Mouse (Mus musculus): ENCODE data around the gene Fkbp7. TPM values are rescaled to one million over a fixed set of nuclear protein-coding genes. Genes with fewer than 3 reads are reported as not detected.
A peak's percentile ranks its signal among the peaks of the same experiment; 100 is the strongest.
"Not testable (repeated sequence)": the region's sequence is repeated elsewhere in the genome, so short reads cannot be mapped to it uniquely, and the experiment has no call there.

Gene Fkbp7
- polyA plus RNA-seq, 1 experiment from 2014 or later: 25.5 TPM

GRCm38 (mm10) chr2:76658551-76658950 lies 14.4 kb downstream of the Fkbp7 start:
- H3K27ac ChIP-seq (replicated peaks): no peak overlapping the region
- H3K4me1 ChIP-seq (replicated peaks): no peaks in the 10 kb centered on the region
- ATAC-seq (ENCODE audit: low read depth): no peak
- no peak overlapping the region for H3K9ac ChIP-seq
- 81% methylated on average over 13 of the region's 13 CpGs for WGBS
- H3K4me3 ChIP-seq: no peak overlapping the region
- H3K9me3 ChIP-seq: no peaks in the 10 kb centered on the region
- peaks cover 16% of the 10 kb centered on the region for H3K36me3 ChIP-seq
- H3K4me2 ChIP-seq: no peak overlapping the region
- no peaks in the 10 kb centered on the region for H3K27me3 ChIP-seq

GRCm38 (mm10) chr2:76655982-76656381 lies 16.9 kb downstream of the Fkbp7 start:
- Histone ChIP-seq H3K4me2 (no peak overlapping the region), H3K9ac (no peak overlapping the region), H3K36me3 (no peaks in the 10 kb centered on the region), H3K27ac (replicated peaks) (no peak overlapping the region), H3K4me1 (replicated peaks) (no peaks in the 10 kb centered on the region), H3K27me3 (no peaks in the 10 kb centered on the region), H3K4me3 (no peak overlapping the region), H3K9me3 (no peaks in the 10 kb centered on the region)
- no peak for ATAC-seq (ENCODE audit: low read depth)
- 11% methylated on average over 1 of the region's 1 CpGs for WGBS

- ATAC-seq (ENCODE audit: low read depth): no peak
- H3K4me1 ChIP-seq (replicated peaks): no peaks in the 10 kb centered on the region
- no peaks in the 10 kb centered on the region for H3K9me3 ChIP-seq
- no peak overlapping the region for H3K4me3 ChIP-seq
- H3K36me3 ChIP-seq: no peaks in the 10 kb centered on the region
- no peak overlapping the region for H3K9ac ChIP-seq
- no peak overlapping the region for H3K4me2 ChIP-seq
- 75% methylated on average over 3 of the region's 3 CpGs for WGBS
- no peak overlapping the region for H3K27ac ChIP-seq (replicated peaks)
- H3K27me3 ChIP-seq: no peaks in the 10 kb centered on the region
Measured at GRCm38 (mm10) chr2:76655444-76655843, 17.5 kb downstream of the Fkbp7 start.

GRCm38 (mm10) chr2:76654646-76655045 lies 18.3 kb downstream of the Fkbp7 start:
- Histone ChIP-seq H3K27ac (replicated peaks) (no peak overlapping the region), H3K4me2 (no peak overlapping the region), H3K4me3 (no peak overlapping the region), H3K27me3 (no peaks in the 10 kb centered on the region), H3K36me3 (no peaks in the 10 kb centered on the region), H3K9me3 (no peaks in the 10 kb centered on the region), H3K9ac (no peak overlapping the region), H3K4me1 (replicated peaks) (no peaks in the 10 kb centered on the region)
- WGBS: 86% methylated on average over 5 of the region's 5 CpGs
- ATAC-seq (ENCODE audit: low read depth): no peak

- peaks cover 6% of the 10 kb centered on the region; the same call in 1 of the 2 replicates for H3K4me1 ChIP-seq (replicated peaks)
- no peak overlapping the region for H3K9ac ChIP-seq
- H3K4me3 ChIP-seq: no peak overlapping the region
- no peak for ATAC-seq (ENCODE audit: low read depth)
- no peak overlapping the region for H3K4me2 ChIP-seq
- H3K36me3 ChIP-seq: no peaks in the 10 kb centered on the region
- no peaks in the 10 kb centered on the region for H3K9me3 ChIP-seq
- no peaks in the 10 kb centered on the region for H3K27me3 ChIP-seq
- WGBS: 97% methylated on average over 4 of the region's 4 CpGs
- no peak overlapping the region for H3K27ac ChIP-seq (replicated peaks)
Measured at GRCm38 (mm10) chr2:76653070-76653469, 19.8 kb downstream of the Fkbp7 start.

GRCm38 (mm10) chr2:76648666-76649141 lies 24.2 kb downstream of the Fkbp7 start:
- H3K4me3 ChIP-seq: peak overlapping the region; percentile 82
- peaks cover 25% of the 10 kb centered on the region for H3K4me1 ChIP-seq (replicated peaks)
- no peaks in the 10 kb centered on the region for H3K9me3 ChIP-seq
- ATAC-seq (ENCODE audit: low read depth): peak; percentile 48
- H3K27ac ChIP-seq (replicated peaks): peak overlapping the region; percentile 94
- peaks cover 6% of the 10 kb centered on the region for H3K36me3 ChIP-seq
- H3K9ac ChIP-seq: peak overlapping the region; percentile 71
- H3K27me3 ChIP-seq: no peaks in the 10 kb centered on the region
- peak overlapping the region; percentile 75 for H3K4me2 ChIP-seq
- WGBS: 34% methylated on average over 13 of the region's 13 CpGs

GRCm38 (mm10) chr2:76647883-76648570 lies 24.9 kb downstream of the Fkbp7 start, which contains the start of the genes Prkra and Pjvk:
TSS of gene Prkra (minus strand) at chr2:76648015.
TSS of gene Pjvk (plus strand) at chr2:76648476.
- Histone ChIP-seq H3K36me3 (peaks cover 10% of the 10 kb centered on the region), H3K4me3 (peak within 1 kb of the TSS; percentile 82), H3K9me3 (no peaks in the 10 kb centered on the region), H3K4me2 (peak within 1 kb of the TSS; percentile 75), H3K9ac (peak within 1 kb of the TSS; percentile 87), H3K4me1 (replicated peaks) (peaks cover 25% of the 10 kb centered on the region), H3K27ac (replicated peaks) (peak within 1 kb of the TSS; percentile 94), H3K27me3 (no peaks in the 10 kb centered on the region)
- under 1% methylated on average over 42 of the region's 42 CpGs for WGBS
- peak; percentile 99 for ATAC-seq (ENCODE audit: low read depth)

- Histone ChIP-seq H3K9me3 (no peaks in the 10 kb centered on the region), H3K27me3 (no peaks in the 10 kb centered on the region), H3K4me3 (peak overlapping the region; percentile 82), H3K4me1 (replicated peaks) (peaks cover 25% of the 10 kb centered on the region), H3K36me3 (peaks cover 16% of the 10 kb centered on the region), H3K9ac (peak overlapping the region; percentile 87), H3K4me2 (peak overlapping the region; percentile 75), H3K27ac (replicated peaks) (peak overlapping the region; percentile 94)
- WGBS: under 1% methylated on average over 27 of the region's 32 CpGs
- ATAC-seq (ENCODE audit: low read depth): peak; percentile 65
Measured at GRCm38 (mm10) chr2:76647441-76647869, 25.5 kb downstream of the Fkbp7 start.

- no peak overlapping the region for H3K9ac ChIP-seq
- H3K4me3 ChIP-seq: no peak overlapping the region
- H3K27me3 ChIP-seq: no peaks in the 10 kb centered on the region
- peaks cover 49% of the 10 kb centered on the region for H3K36me3 ChIP-seq
- no peak overlapping the region for H3K27ac ChIP-seq (replicated peaks)
- no peak for ATAC-seq (ENCODE audit: low read depth)
- H3K4me1 ChIP-seq (replicated peaks): peaks cover 24% of the 10 kb centered on the region
- no peaks in the 10 kb centered on the region for H3K9me3 ChIP-seq
- no peak overlapping the region for H3K4me2 ChIP-seq
Measured at GRCm38 (mm10) chr2:76643801-76644200, 29.1 kb downstream of the Fkbp7 start.

- no peak overlapping the region for H3K9ac ChIP-seq
- no peak overlapping the region for H3K27ac ChIP-seq (replicated peaks)
- no peaks in the 10 kb centered on the region; the same call in 1 of the 2 replicates for H3K4me1 ChIP-seq (replicated peaks)
- no peak overlapping the region for H3K4me2 ChIP-seq
- peaks cover 84% of the 10 kb centered on the region for H3K36me3 ChIP-seq
- ATAC-seq (ENCODE audit: low read depth): no peak
- 95% methylated on average over 2 of the region's 2 CpGs for WGBS
- H3K27me3 ChIP-seq: no peaks in the 10 kb centered on the region
- no peaks in the 10 kb centered on the region for H3K9me3 ChIP-seq
- no peak overlapping the region for H3K4me3 ChIP-seq
Measured at GRCm38 (mm10) chr2:76639637-76640036, 33.3 kb downstream of the Fkbp7 start.

- Histone ChIP-seq H3K36me3 (peaks cover 93% of the 10 kb centered on the region), H3K27me3 (no peaks in the 10 kb centered on the region), H3K9ac (no peak overlapping the region), H3K4me1 (replicated peaks) (no peaks in the 10 kb centered on the region), H3K4me2 (no peak overlapping the region), H3K27ac (replicated peaks) (no peak overlapping the region), H3K4me3 (no peak overlapping the region), H3K9me3 (no peaks in the 10 kb centered on the region)
- no peak for ATAC-seq (ENCODE audit: low read depth)
- WGBS: 85% methylated on average over 4 of the region's 4 CpGs
Measured at GRCm38 (mm10) chr2:76631600-76631999, 41.3 kb downstream of the Fkbp7 start.

- H3K4me3 ChIP-seq: no peak overlapping the region
- H3K9ac ChIP-seq: no peak overlapping the region
- H3K27me3 ChIP-seq: no peaks in the 10 kb centered on the region
- 94% methylated on average over 12 of the region's 12 CpGs for WGBS
- H3K4me1 ChIP-seq (replicated peaks): no peaks in the 10 kb centered on the region
- peaks cover 93% of the 10 kb centered on the region for H3K36me3 ChIP-seq
- ATAC-seq (ENCODE audit: low read depth): no peak
- H3K4me2 ChIP-seq: no peak overlapping the region
- peaks cover 5% of the 10 kb centered on the region; the same call in 1 of the 2 replicates for H3K9me3 ChIP-seq
- no peak overlapping the region for H3K27ac ChIP-seq (replicated peaks)
Measured at GRCm38 (mm10) chr2:76630293-76630692, 42.6 kb downstream of the Fkbp7 start.

GRCm38 (mm10) chr2:76622316-76622715 lies 50.6 kb downstream of the Fkbp7 start:
- ATAC-seq (ENCODE audit: low read depth); H3K9me3 ChIP-seq; H3K4me3 ChIP-seq; H3K4me1 ChIP-seq (replicated peaks); H3K27me3 ChIP-seq; H3K27ac ChIP-seq (replicated peaks); H3K9ac ChIP-seq; H3K4me2 ChIP-seq: not testable (repeated sequence)
- H3K36me3 ChIP-seq: peaks cover 49% of the 10 kb centered on the region
- 98% methylated on average over 2 of the region's 2 CpGs for WGBS
